Mouse (Mus musculus) MN1 (cell line): ENCODE data around the gene Hspa1l.
"Not testable (repeated sequence)": the region's sequence is repeated elsewhere in the genome, so short reads cannot be mapped to it uniquely, and the experiment has no call there.

Source experiments
- DNase-seq: peaks from one replicate; pipeline ENCODE4 v3.0.0-alpha.2; 2016; ENCODE audit warnings: low spot score

The Hspa1l gene

GRCm38 (mm10) chr17:35003022-35003838 lies 30.7 kb downstream of the Hspa1l start:
- no peak for DNase-seq

DNA sequence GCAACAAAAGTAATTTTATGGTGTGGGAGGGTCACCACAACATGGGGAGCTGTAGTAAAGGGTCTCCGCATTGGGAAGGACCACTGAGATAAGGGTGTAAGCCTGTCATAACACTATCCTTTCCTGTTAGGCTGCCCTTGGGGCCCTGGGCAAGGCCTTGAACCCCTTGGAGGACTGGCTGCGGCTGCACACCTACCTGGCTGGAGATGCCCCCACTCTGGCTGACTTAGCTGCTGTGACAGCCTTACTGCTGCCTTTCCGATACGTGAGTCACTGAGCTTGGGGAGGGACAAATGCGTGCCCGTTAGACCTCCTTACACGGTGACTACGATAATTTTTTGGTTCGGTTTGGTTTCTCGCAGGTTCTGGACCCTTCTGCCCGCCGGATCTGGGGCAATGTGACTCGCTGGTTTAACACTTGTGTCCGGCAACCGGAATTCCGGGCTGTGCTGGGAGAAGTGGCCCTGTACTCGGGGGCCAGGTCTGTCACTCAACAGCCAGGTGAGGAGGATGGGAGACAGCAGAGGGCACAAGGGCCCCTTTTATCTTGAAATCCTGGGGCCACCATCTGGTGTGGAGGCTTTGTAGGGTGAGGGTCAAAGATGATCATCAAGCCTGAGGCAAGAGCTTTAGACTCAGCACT lies 31.7 kb downstream of the Hspa1l start:
- no peak for DNase-seq

- no peak for DNase-seq
Observed at GRCm38 (mm10) chr17:35005158-35005557, 32.7 kb downstream of the Hspa1l start.

DNA sequence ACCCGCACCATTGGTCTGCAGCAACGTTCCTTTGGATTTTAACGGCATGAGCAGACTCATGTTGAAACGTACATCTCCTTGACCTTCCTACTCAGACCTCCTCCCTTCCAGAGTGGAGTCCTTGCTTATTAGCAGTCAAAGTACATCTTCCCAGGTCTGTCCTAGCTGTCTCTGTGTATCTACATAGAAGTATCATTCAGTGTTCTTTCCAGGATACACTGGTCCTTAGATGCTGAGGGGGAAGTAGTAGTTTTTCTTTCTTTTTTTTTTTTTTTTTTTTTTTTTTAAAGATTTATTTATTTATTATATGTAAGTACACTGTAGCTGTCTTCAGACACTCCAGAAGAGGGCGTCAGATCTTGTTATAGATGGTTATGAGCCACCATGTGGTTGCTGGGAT lies 33.4 kb downstream of the Hspa1l start:
- DNase-seq, result not testable (repeated sequence)

DNA sequence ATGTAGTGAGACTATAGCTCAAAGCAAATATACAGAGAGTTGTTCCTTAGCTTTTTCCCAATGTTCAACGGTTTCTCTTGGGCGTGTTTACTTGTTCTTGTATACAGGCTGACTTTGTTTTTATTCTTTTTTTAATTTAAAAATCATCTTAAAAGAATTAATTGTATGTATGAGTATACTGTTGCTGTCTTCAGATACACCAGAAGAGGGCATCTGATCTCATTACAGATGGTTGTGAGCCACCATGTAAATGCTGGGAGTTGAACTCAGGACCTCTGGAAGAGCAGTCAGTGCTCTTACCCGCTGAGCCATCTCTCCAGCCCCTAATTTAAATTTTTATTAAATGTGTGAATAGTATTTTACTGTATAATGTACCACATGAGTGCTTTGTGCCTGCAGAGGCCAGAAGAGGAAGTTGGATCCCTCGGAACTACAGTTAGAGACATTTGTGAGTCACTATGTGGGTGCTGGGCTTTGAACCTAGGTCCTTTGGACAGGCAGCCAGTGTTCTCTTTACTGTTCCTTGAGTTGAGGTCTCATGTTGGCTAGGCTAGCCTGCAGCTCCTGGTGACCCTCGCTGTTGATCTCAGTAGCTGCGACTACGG lies 35.0 kb downstream of the Hspa1l start:
- no peak for DNase-seq

DNA sequence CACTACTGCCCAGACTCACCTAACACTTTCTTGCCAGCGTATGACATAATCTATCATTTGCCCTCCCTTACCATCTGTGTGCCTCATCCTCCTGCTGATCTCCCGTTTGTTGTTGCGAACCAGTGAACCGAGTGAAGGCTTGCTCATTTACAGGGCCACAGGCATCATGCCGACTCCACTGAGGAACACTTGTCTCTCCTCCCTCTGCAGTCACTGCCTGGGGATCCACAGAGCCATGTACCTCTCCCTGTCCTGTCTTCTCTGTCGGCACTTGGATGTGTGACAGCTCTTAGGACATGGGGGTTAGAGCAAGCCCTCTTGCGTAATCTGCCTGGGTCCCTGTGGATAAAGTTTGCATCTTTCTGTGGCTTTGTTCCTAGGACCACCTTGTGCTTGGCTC lies 37.1 kb downstream of the Hspa1l start:
- no peak for DNase-seq

- DNase-seq, result no peak
Observed at GRCm38 (mm10) chr17:35011440-35011839, 38.9 kb downstream of the Hspa1l start.

GRCm38 (mm10) chr17:35012430-35012829 lies 39.9 kb downstream of the Hspa1l start:
- DNase-seq, result no peak

GRCm38 (mm10) chr17:35013221-35013620 lies 40.7 kb downstream of the Hspa1l start:
- DNase-seq, result no peak

- no peak for DNase-seq
Observed at GRCm38 (mm10) chr17:35015296-35015695, 42.8 kb downstream of the Hspa1l start.

DNA sequence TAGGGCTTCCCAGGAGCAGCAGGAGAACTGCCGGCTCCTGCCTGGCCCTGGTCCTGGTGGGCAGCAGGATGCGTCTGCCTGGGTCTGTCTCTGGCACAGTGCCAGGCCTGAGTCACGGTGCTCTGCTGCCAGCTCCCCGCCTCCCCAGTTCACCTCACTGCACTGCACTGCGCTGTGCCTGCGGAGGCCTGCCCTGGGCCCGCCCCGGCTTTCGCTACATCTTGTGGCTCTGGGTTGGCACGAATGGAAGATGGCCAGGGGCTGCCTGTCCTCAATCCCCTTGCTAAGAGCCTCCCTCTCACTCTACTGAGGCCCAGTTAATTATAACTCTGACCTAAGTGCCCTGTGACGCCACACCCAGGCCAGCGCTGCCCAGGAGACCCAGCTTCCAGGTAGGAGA lies 43.9 kb downstream of the Hspa1l start, which contains the start of gene Vwa7:
Gene Vwa7, plus strand, starts transcription at position 204 of the 400 bp plus-strand sequence.
- DNase-seq, result peak; percentile 94

DNA sequence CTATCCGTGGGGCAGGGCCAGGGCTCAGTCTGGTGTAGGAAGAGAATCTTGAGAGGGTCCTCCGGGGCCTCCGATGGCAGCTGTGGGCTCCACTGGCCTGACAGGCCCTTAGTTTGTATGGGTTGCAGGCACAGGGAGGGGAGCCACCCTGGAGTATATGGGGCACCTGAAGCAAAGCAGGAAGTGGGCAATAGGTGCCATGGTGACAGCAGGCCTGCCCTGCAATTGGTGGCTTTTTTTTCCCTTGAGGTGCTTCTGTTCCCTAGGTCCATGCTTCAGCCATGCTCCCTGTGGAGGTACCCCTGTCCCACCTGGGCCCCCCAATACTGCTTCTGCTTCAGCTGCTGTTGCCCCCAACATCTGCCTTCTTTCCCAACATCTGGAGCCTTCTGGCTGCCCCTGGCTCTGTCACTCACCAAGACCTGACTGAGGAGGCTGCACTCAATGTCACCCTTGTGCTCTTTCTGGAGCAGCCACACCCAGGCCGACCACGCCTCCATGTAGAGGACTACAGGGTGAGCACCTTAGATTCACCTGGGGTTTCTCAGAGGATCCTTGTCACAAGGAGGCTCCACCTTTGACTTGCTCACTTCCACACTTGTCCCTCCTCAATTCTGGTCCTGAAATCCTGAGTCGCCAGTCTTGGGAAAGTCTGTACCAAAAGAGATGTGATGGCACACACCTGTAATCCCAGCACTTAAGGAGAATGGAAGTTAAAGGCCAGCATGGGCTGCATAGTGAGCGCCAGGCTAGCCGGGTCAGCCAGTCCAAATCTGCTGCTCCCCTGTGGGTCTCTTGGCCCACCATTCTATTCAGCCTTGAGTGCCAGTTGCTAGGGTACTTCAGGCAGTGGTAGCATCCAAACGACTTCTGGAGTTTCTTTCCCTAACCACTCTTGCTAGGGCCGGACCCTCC lies 44.5 kb downstream of the Hspa1l start:
- DNase-seq, result no peak

GRCm38 (mm10) chr17:35017706-35018030 lies 45.2 kb downstream of the Hspa1l start:
- no peak for DNase-seq

GRCm38 (mm10) chr17:35018171-35018570 lies 45.7 kb downstream of the Hspa1l start:
- DNase-seq, result no peak

- no peak for DNase-seq
Observed at GRCm38 (mm10) chr17:35019894-35020293, 47.4 kb downstream of the Hspa1l start.

- DNase-seq, result no peak
Observed at GRCm38 (mm10) chr17:35020551-35020950, 48.0 kb downstream of the Hspa1l start.

- peak; percentile 89 for DNase-seq
Observed at GRCm38 (mm10) chr17:35021163-35021808, 48.8 kb downstream of the Hspa1l start.

DNA sequence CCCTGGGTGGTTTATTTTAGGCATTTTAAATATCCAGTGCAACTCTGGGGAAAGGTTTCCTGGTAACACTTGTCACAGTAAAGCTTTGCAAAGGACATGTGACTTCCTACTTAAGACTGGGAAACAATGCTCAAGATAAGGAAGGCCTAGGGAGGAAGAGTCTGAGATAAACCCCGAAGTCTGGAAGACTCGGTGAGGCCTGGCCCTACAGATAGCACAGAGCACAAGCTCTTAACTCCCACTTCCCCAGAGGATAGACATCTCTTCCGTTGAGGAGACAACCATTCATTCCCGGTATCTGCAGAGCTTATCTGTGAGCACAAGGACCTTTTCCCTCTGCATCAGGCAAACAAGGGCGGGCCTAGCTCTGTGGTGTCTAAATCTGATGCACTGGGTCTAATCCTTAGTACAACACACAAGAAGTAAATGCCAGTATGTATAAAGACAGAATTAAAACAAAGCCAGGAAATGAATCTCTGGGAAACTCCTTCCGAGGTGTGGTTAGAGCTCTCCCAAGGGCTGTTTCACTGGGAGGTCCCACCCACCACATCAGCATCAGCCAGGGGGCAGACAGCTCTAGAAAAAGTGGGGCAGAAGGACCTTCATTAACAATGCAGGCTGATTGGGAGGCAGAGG lies 49.5 kb downstream of the Hspa1l start:
- peak; percentile 55 for DNase-seq

GRCm38 (mm10) chr17:35022541-35023060 lies 50.1 kb downstream of the Hspa1l start:
- DNase-seq, result no peak

- DNase-seq, result no peak
Observed at GRCm38 (mm10) chr17:35023221-35023620, 50.7 kb downstream of the Hspa1l start.

DNA sequence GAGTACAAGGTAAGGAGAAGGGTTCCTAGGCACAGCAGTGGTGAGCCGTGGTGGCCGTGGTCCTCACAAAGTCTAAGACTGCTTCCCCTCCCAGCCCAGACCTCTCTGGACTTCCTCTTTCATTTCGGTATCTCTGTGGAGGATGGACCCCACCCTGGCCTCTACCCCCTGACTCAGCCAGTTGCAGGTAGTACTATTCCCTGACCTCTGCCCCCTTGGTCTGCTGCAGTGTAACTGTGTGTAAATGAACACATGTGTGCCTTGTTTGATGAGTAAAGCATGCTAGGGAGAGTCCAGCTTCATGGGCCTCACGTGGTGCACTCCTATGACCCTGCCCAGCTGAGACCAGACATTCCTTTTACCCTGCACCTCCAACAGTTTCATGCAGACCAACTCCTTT lies 51.3 kb downstream of the Hspa1l start:
- no peak for DNase-seq
